Mouse (Mus musculus) lung, postnatal 0 days (tissue): ENCODE measurements around the gene Klhl7.

Experiments used
- CTCF ChIP-seq: IDR thresholded peaks from 2 replicates; pipeline ENCODE4 v1.5.1; 2016; ENCODE audit warnings: antibody characterized with exemption, mild to moderate bottlenecking
- EP300 ChIP-seq: IDR thresholded peaks from 2 replicates; pipeline ENCODE4 v1.6.1; 2016; ENCODE audit warnings: antibody characterized with exemption, mild to moderate bottlenecking, control low read depth

- TF ChIP-seq CTCF = no peak
- TF ChIP-seq EP300 = no peak
These were observed 26.6 kb downstream of the Klhl7 start for GRCm38 (mm10) chr5:24126967-24127366.
